Mouse (Mus musculus): ENCODE results near the gene Fbln1. TPM values are rescaled to one million over a fixed set of nuclear protein-coding genes. Genes with fewer than 3 reads are reported as not detected.
"Not testable (repeated sequence)": the region's sequence is repeated elsewhere in the genome, so short reads cannot be mapped to it uniquely, and the experiment has no call there.

The Fbln1 gene
- polyA plus RNA-seq, 1 experiment from 2014 or later: 162 TPM

DNA sequence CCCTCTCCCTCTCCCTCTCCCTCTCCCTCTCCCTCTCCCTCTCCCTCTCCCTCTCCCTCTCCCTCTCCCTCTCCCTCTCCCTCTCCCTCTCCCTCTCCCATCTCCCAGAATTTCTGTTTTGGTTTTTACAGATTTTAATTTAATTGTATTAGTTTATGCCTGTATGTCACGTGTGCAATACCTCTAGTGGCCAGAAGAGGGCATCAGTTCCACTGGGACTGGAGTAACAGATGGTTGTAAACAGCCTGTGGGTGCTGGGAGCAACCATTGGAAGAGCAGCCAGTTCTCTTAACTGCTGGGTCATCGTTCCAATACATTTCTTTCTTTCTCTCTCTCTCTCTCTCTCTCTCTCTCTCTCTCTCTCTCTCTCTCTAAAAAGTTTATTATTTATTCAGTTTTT is 122.7 kb downstream of the Fbln1 start:
- not testable (repeated sequence) for H3K4me1 ChIP-seq (ENCODE audit: control insufficient read depth in 2 of 2, insufficient read depth in 2 of 2, low read length in 2 of 2); ATAC-seq (ENCODE audit: insufficient number of reproducible peaks, insufficient read depth, low FRiP score, low read depth); H3K4me2 ChIP-seq (ENCODE audit: low read length); H3K27me3 ChIP-seq (ENCODE audit: control insufficient read depth, insufficient read depth, low read length); H3K9me3 ChIP-seq (ENCODE audit: control insufficient read depth, low read length); H3K4me3 ChIP-seq (ENCODE audit: control insufficient read depth in 1 of 2, insufficient read depth in 1 of 2, low read depth in 1 of 2, low read length in 2 of 2); H3K27ac ChIP-seq (replicated peaks in 1 of 2; ENCODE audit: control insufficient read depth in 1 of 2, insufficient read depth in 1 of 2, low read depth in 2 of 2, low read length in 2 of 2); H3K36me3 ChIP-seq (ENCODE audit: control insufficient read depth, insufficient read depth, low read length); H3K9ac ChIP-seq (ENCODE audit: low read length)
- 68% methylated on average over 2 of the region's 2 CpGs for WGBS

DNA sequence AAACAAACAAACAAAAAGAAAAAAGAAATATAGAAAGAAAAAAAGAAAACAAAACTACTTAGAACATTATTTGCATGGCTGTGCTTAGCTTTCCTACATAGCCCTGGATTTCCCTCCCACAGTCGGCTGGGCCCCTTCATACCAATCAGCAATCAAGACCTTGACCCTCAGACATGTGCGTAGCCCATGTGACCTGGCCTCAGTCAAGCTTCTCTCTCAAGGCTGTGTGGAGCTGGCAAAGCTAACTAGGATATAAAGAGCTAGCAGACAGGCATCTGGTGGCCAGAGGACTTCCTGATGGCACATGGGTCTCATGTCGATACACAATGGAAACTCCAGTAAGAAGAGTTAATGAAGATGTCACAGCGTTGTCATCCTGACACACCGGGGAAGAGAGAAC is 123.3 kb downstream of the Fbln1 start:
- H3K27ac ChIP-seq (replicated peaks in 1 of 2; ENCODE audit: control insufficient read depth in 1 of 2, insufficient read depth in 1 of 2, low read depth in 2 of 2, low read length in 2 of 2): no peak overlapping the region
- no peak overlapping the region for H3K9ac ChIP-seq (ENCODE audit: low read length)
- H3K4me2 ChIP-seq (ENCODE audit: low read length): no peak overlapping the region
- WGBS: 90% methylated on average over 5 of the region's 5 CpGs
- no peak overlapping the region for H3K4me3 ChIP-seq (ENCODE audit: control insufficient read depth in 1 of 2, insufficient read depth in 1 of 2, low read depth in 1 of 2, low read length in 2 of 2)
- H3K36me3 ChIP-seq (ENCODE audit: control insufficient read depth, insufficient read depth, low read length): no peaks in the 10 kb centered on the region
- peaks cover 3 to 5% of the 10 kb centered on the region in 2 experiments; a peak in 2 of 4 replicates for H3K4me1 ChIP-seq (ENCODE audit: control insufficient read depth in 2 of 2, insufficient read depth in 2 of 2, low read length in 2 of 2)
- ATAC-seq (ENCODE audit: insufficient number of reproducible peaks, insufficient read depth, low FRiP score, low read depth): no peak
- H3K9me3 ChIP-seq (ENCODE audit: control insufficient read depth, low read length): no peaks in the 10 kb centered on the region
- no peaks in the 10 kb centered on the region for H3K27me3 ChIP-seq (ENCODE audit: control insufficient read depth, insufficient read depth, low read length)

DNA sequence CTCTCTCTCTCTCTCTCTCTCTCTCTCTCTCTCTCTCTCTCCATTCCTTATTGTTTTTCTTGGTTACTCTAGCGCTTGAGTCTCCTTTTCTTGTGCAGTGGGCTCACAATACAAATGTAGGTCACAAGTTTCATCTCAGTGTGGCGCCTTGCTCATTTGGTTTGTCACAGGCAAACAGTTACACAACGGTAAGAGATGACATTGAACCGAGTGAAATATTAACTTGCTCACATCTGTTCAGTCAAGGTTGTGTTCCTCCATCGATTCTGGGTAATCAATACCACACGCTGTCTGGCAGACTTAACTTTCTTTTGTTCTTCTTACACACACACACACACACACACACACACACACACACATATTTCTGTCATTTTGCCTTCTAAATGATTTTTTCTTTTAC is 124.3 kb downstream of the Fbln1 start:
- peaks cover 3 to 5% of the 10 kb centered on the region in 2 experiments; a peak in 2 of 4 replicates for H3K4me1 ChIP-seq (ENCODE audit: control insufficient read depth in 2 of 2, insufficient read depth in 2 of 2, low read length in 2 of 2)
- H3K36me3 ChIP-seq (ENCODE audit: control insufficient read depth, insufficient read depth, low read length): no peaks in the 10 kb centered on the region
- WGBS: 87% methylated on average over 6 of the region's 6 CpGs
- H3K27ac ChIP-seq (replicated peaks in 1 of 2; ENCODE audit: control insufficient read depth in 1 of 2, insufficient read depth in 1 of 2, low read depth in 2 of 2, low read length in 2 of 2): no peak overlapping the region
- no peak for ATAC-seq (ENCODE audit: insufficient number of reproducible peaks, insufficient read depth, low FRiP score, low read depth)
- H3K4me2 ChIP-seq (ENCODE audit: low read length): no peak overlapping the region
- no peaks in the 10 kb centered on the region for H3K27me3 ChIP-seq (ENCODE audit: control insufficient read depth, insufficient read depth, low read length)
- no peak overlapping the region for H3K4me3 ChIP-seq (ENCODE audit: control insufficient read depth in 1 of 2, insufficient read depth in 1 of 2, low read depth in 1 of 2, low read length in 2 of 2)
- no peak overlapping the region for H3K9ac ChIP-seq (ENCODE audit: low read length)
- no peaks in the 10 kb centered on the region for H3K9me3 ChIP-seq (ENCODE audit: control insufficient read depth, low read length)

DNA sequence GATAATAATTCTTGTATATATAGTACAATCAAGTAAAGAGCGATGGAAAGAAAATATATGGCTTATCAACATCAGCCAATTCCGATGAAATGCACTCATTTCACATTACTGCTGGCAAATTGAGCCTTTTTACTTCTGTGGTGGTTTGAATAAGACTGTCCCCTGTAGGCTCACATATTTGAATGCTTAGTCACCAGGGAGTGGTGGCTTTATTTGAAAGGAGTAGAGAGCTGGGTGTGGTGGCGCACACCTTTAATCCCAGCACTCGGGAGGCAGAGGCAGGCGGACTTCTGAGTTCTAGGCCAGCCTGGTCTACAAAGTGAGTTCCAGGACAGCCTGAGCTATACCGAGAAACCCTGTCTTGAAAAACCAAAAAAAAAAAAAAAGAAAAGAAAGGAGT is 127.8 kb downstream of the Fbln1 start:
- H3K4me2 ChIP-seq (ENCODE audit: low read length); H3K36me3 ChIP-seq (ENCODE audit: control insufficient read depth, insufficient read depth, low read length); H3K4me3 ChIP-seq (ENCODE audit: control insufficient read depth in 1 of 2, insufficient read depth in 1 of 2, low read depth in 1 of 2, low read length in 2 of 2); ATAC-seq (ENCODE audit: insufficient number of reproducible peaks, insufficient read depth, low FRiP score, low read depth); H3K9me3 ChIP-seq (ENCODE audit: control insufficient read depth, low read length); H3K27ac ChIP-seq (replicated peaks in 1 of 2; ENCODE audit: control insufficient read depth in 1 of 2, insufficient read depth in 1 of 2, low read depth in 2 of 2, low read length in 2 of 2); H3K4me1 ChIP-seq (ENCODE audit: control insufficient read depth in 2 of 2, insufficient read depth in 2 of 2, low read length in 2 of 2); H3K27me3 ChIP-seq (ENCODE audit: control insufficient read depth, insufficient read depth, low read length); H3K9ac ChIP-seq (ENCODE audit: low read length): not testable (repeated sequence)
- WGBS: 89% methylated on average over 6 of the region's 6 CpGs

DNA sequence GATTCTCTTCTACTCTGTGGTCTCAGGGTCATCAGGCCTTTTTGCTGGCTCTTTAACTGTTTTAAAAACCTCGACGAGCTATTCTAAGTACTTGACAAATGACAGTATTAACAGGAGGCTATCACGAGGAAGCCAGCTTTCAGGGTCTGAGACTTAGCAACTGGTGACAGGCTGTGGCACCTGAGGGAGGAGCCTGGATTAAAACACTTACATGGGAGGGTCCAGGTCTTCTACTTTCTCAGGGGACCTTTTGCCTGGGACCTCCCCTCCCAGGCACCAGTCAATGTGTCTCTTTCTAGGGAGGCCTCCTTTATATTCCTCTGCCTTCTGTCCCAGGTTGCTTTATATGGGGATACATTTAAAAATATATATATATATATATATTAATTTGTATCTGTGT is 128.5 kb downstream of the Fbln1 start:
- no peaks in the 10 kb centered on the region for H3K27me3 ChIP-seq (ENCODE audit: control insufficient read depth, insufficient read depth, low read length)
- no peak overlapping the region for H3K4me2 ChIP-seq (ENCODE audit: low read length)
- H3K27ac ChIP-seq (replicated peaks in 1 of 2; ENCODE audit: control insufficient read depth in 1 of 2, insufficient read depth in 1 of 2, low read depth in 2 of 2, low read length in 2 of 2): no peak overlapping the region
- H3K4me3 ChIP-seq (ENCODE audit: control insufficient read depth in 1 of 2, insufficient read depth in 1 of 2, low read depth in 1 of 2, low read length in 2 of 2): no peak overlapping the region
- H3K9ac ChIP-seq (ENCODE audit: low read length): no peak overlapping the region
- H3K9me3 ChIP-seq (ENCODE audit: control insufficient read depth, low read length): no peaks in the 10 kb centered on the region
- no peak for ATAC-seq (ENCODE audit: insufficient number of reproducible peaks, insufficient read depth, low FRiP score, low read depth)
- WGBS: 38% methylated on average over 3 of the region's 3 CpGs
- peaks cover 5 to 6% of the 10 kb centered on the region in 2 experiments; a peak in 3 of 4 replicates for H3K4me1 ChIP-seq (ENCODE audit: control insufficient read depth in 2 of 2, insufficient read depth in 2 of 2, low read length in 2 of 2)
- H3K36me3 ChIP-seq (ENCODE audit: control insufficient read depth, insufficient read depth, low read length): no peaks in the 10 kb centered on the region

DNA sequence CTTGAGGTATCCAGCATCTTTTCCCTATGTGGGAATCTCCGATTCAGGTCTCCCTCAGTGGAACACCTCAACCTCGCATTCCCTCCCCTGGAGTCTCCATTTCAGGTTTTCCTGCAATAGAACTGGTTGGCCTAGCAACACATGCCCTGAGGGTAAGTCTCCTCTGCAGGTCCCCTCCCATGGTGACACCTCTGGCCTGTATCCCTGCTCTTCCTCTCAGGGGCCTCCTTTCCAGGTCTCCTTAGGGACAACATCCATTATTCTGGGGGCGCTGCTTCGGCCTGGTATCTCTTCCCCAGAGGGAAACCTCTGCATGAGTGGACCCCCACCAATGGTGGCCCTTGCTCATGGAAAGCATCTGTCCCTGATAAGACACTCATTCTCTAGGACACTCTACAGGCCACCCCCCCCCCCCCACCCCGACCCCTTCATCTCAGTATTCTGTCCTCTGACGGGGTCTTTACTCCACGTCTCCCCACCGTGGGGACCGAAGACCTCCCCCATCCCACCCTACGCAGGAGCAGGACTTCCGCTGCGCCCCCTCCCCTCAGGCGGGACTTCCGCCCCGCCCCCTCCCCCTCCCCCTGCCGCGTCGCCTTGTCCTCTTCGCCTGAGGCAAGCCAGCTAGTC is 130.0 kb downstream of the Fbln1 start, which contains the start of gene Atxn10:
Atxn10 (plus strand) TSS at position 575 of the 630 bp plus-strand sequence.
- no peaks in the 10 kb centered on the region for H3K36me3 ChIP-seq (ENCODE audit: control insufficient read depth, insufficient read depth, low read length)
- H3K27me3 ChIP-seq (ENCODE audit: control insufficient read depth, insufficient read depth, low read length): no peaks in the 10 kb centered on the region
- WGBS: 13% methylated on average over 12 of the region's 19 CpGs
- H3K9me3 ChIP-seq (ENCODE audit: control insufficient read depth, low read length): no peaks in the 10 kb centered on the region
- ATAC-seq (ENCODE audit: insufficient number of reproducible peaks, insufficient read depth, low FRiP score, low read depth): no peak
- H3K27ac ChIP-seq (replicated peaks in 1 of 2; ENCODE audit: control insufficient read depth in 1 of 2, insufficient read depth in 1 of 2, low read depth in 2 of 2, low read length in 2 of 2): peak within 1 kb of the TSS; percentile 88 to 98
- H3K9ac ChIP-seq (ENCODE audit: low read length): peak within 1 kb of the TSS; percentile 96
- peak within 1 kb of the TSS; percentile 93 to 95 for H3K4me3 ChIP-seq (ENCODE audit: control insufficient read depth in 1 of 2, insufficient read depth in 1 of 2, low read depth in 1 of 2, low read length in 2 of 2)
- H3K4me1 ChIP-seq (ENCODE audit: control insufficient read depth in 2 of 2, insufficient read depth in 2 of 2, low read length in 2 of 2): peaks cover 5 to 6% of the 10 kb centered on the region in 2 experiments; a peak in 3 of 4 replicates
- peak within 1 kb of the TSS; percentile 87 for H3K4me2 ChIP-seq (ENCODE audit: low read length)

Other genes with a start within 250 kb of the Fbln1 start
- 9.4 and 9.9 TPM in 2 replicates for gene 5031439G07Rik, start 217.4 kb upstream of the Fbln1 start, polyA plus RNA-seq (2014; fragmentation: Nextera tagmentation; extraction: Ambion mirVana)
- gene Upk3a, start 188.8 kb upstream of the Fbln1 start, polyA plus RNA-seq (2014; fragmentation: Nextera tagmentation; extraction: Ambion mirVana): not detected in 2 replicates
- 17.4 and 17.5 TPM in 2 replicates for gene Fam118a, start 177.0 kb upstream of the Fbln1 start, polyA plus RNA-seq (2014; fragmentation: Nextera tagmentation; extraction: Ambion mirVana)
- gene Smc1b, start 74.0 kb upstream of the Fbln1 start, polyA plus RNA-seq (2014; fragmentation: Nextera tagmentation; extraction: Ambion mirVana): 0.04 and 0.09 TPM in 2 replicates
- gene Ribc2, start 73.9 kb upstream of the Fbln1 start, polyA plus RNA-seq (2014; fragmentation: Nextera tagmentation; extraction: Ambion mirVana): not detected in 2 replicates
- gene Atxn10, start 130.3 kb downstream of the Fbln1 start, polyA plus RNA-seq (2014; fragmentation: Nextera tagmentation; extraction: Ambion mirVana): 210 and 234 TPM in 2 replicates